Mouse (Mus musculus) liver, embryonic 14.5 days (tissue): ENCODE measurements around the gene Il12rb1.

Experiments
- CTCF ChIP-seq: IDR thresholded peaks from 2 replicates; pipeline ENCODE4 v1.5.1; 2016; ENCODE audit warnings: antibody characterized with exemption, low read depth, control low read depth
- EP300 ChIP-seq: IDR thresholded peaks from 2 replicates; pipeline ENCODE4 v1.6.1; 2016; ENCODE audit warnings: antibody characterized with exemption, low read depth

DNA sequence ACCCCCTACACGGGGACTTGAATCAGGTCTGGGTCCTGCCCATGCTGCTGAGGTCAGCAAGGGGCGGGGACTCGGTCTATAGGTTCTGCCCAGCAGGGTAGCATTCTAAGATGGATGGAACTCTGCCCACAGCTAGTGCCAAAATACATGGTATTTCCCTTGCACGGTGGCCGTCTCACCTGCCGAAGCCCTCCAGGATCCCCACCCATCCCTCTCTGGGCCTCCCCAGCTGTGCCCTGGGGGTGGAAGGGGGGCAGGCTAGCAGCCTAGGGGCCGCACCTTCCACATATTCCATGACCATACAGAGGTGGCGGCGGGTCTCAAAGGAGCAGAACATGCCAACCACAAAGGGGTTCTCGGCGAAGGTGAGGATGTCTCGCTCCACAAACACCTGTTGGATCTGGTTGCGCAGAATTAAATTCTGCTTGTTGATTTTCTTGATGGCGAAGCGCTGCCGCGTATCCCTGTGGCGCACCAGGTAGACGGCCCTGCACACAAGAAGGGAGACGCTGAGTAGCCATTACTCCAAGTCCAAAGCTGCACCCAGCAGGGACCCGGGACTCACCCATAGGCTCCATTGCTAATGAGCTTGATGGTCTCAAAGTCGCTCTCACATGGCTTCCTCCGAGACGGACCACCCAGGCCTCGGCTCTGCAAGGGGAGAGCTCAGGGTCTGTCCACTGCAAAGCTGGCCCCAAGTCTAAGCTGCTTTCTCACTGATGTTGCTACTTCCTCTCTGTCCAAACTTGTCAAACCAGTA lies 21.8 kb upstream of the Il12rb1 start:
- no peak for TF ChIP-seq EP300
- TF ChIP-seq CTCF = no peak
